Mouse (Mus musculus): ENCODE measurements at regions not wholly inside any gene's neighbourhood (a gene's known extent, or its start where the extent isn't known, plus 50 kb on each side); places are given as distances from the start of the nearest gene placed in this dataset.

- H3K36me3 ChIP-seq = no peaks in the 10 kb centered on the region
- H3K9me3 ChIP-seq = no peaks in the 10 kb centered on the region
- 54% methylated on average over 6 of the region's 6 CpGs for WGBS
- peaks cover 6% of the 10 kb centered on the region; the same call in 1 of the 2 replicates for H3K4me1 ChIP-seq (replicated peaks)
- H3K4me3 ChIP-seq = no peak overlapping the region
- H3K27ac ChIP-seq = 0 out of 2 replicates have a peak overlapping the region, but pooled peaks have one; percentile 26
- no peak for DNase-seq (ENCODE audit: low spot score)
- H3K27me3 ChIP-seq (ENCODE audit: insufficient read depth, poor library complexity, severe bottlenecking) = no peaks in the 10 kb centered on the region
Measured at GRCm38 (mm10) chr13:99814033-99814556, 86.8 kb downstream of the Cartpt start.

DNA sequence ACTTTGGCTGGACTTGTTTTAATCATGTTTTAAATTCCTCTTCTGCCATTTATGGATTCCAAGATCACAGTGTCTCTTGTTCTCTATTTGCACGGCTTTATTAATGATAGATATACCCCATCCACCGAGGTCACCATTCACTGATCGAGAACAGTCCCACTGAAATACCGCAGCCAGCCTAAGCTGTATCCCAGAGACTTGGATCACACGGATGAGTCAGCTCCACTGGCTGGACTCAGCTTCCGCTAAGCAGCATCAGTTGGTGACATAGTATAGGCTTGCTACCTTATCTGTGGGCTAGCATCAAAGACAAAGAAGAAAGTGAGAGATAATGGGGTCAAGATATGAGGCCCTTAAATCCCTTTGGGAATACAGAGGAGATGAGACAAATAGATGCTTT, 106.4 kb downstream of the Cartpt start:
- WGBS = 77% methylated on average over 6 of the region's 6 CpGs
- DNase-seq (ENCODE audit: low spot score) = no peak
- Histone ChIP-seq H3K4me3 (no peak overlapping the region), H3K27ac (no peak overlapping the region), H3K27me3 (ENCODE audit: insufficient read depth, poor library complexity, severe bottlenecking) (no peaks in the 10 kb centered on the region), H3K4me1 (replicated peaks) (peaks cover 11% of the 10 kb centered on the region), H3K9me3 (no peaks in the 10 kb centered on the region), H3K36me3 (no peaks in the 10 kb centered on the region)

DNA sequence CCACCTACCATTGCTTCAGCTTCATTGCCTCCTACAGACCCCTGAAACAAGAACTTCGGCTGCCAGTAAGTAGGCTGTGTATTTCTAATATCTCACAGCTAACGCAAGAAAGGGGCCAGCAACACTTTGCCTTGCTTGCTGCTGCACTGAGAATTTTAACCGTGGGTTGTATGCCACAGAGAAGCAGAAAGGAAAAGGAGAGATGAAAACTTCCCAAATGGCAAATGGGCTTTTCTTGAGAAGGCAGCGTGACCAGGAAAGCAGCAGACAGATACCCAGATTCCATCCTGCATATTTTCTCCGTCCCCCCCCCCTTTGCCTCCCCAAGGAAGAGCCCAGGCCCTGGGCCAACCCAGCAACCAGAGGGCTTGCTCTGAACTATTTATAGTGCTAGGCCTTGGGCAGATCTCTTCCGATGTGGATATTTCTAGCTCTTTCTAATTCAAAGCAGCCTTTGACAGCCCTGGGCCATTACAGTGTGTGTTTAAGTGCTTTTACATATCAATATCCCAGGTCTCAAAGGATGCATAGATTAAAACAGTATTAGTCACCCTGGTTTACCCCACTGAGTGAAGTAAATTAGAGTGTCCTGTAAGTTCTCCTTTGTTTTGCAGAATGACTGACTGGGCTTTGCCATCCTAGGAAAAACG, 107.0 kb downstream of the Cartpt start:
- no peaks in the 10 kb centered on the region for H3K36me3 ChIP-seq
- no peak for DNase-seq (ENCODE audit: low spot score)
- H3K4me1 ChIP-seq (replicated peaks) = peaks cover 11% of the 10 kb centered on the region
- no peaks in the 10 kb centered on the region for H3K9me3 ChIP-seq
- H3K27ac ChIP-seq = no peak overlapping the region
- 62% methylated on average over 7 of the region's 7 CpGs for WGBS
- H3K4me3 ChIP-seq = no peak overlapping the region
- no peaks in the 10 kb centered on the region for H3K27me3 ChIP-seq (ENCODE audit: insufficient read depth, poor library complexity, severe bottlenecking)

DNA sequence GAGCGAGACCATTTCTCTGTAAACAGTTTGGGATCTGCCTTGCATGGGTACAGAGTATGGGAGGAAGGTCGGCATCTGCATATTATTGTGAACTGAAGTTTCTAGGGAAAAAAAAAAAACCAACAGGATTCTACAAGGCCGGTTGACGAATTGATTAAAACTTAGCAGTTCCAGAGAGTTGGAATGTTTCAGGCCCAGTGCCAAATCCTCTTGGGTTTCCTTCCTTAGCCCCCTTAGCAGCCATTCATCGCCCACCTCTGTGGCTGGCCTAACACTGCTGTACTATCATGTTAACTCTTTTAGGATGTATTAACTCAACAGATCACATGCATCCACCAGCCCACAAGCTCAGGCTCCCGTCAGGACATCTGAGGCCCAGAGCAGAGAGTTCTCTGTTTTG, 107.9 kb downstream of the Cartpt start:
- 88% methylated on average over 6 of the region's 6 CpGs for WGBS
- peaks cover 12% of the 10 kb centered on the region for H3K4me1 ChIP-seq (replicated peaks)
- H3K9me3 ChIP-seq = no peaks in the 10 kb centered on the region
- H3K27me3 ChIP-seq (ENCODE audit: insufficient read depth, poor library complexity, severe bottlenecking) = no peaks in the 10 kb centered on the region
- no peak for DNase-seq (ENCODE audit: low spot score)
- no peak overlapping the region for H3K4me3 ChIP-seq
- H3K36me3 ChIP-seq = no peaks in the 10 kb centered on the region
- H3K27ac ChIP-seq = no peak overlapping the region

GRCm38 (mm10) chr13:99790951-99791350, 109.9 kb downstream of the Cartpt start:
- Histone ChIP-seq H3K27ac (no peak overlapping the region), H3K36me3 (no peaks in the 10 kb centered on the region), H3K9me3 (no peaks in the 10 kb centered on the region), H3K27me3 (ENCODE audit: insufficient read depth, poor library complexity, severe bottlenecking) (no peaks in the 10 kb centered on the region), H3K4me1 (replicated peaks) (peaks cover 19% of the 10 kb centered on the region), H3K4me3 (no peak overlapping the region)
- no peak for DNase-seq (ENCODE audit: low spot score)
- 87% methylated on average over 5 of the region's 5 CpGs for WGBS

DNA sequence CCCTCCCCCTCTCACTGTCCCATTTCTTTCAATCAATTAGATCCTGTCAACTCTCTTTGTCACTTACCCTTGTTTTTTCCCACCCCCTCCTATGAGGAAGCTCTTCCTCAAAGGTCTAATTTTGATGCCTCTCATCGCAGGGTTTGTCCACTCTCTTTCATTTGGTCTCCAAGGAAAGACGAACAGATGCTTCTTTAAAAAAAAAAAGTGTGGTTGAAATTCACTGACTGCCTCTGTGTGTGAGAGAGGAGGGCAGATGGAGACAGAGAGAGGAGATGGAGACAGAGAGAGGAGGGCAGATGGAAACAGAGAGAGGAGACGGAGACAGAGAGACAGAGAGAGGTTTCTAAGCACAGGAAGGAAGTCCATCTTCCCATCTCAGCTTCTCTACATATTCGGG, 113.1 kb downstream of the Cartpt start:
- H3K27ac ChIP-seq = 0 out of 2 replicates have a peak overlapping the region, but pooled peaks have one; percentile 2
- DNase-seq (ENCODE audit: low spot score) = no peak
- H3K27me3 ChIP-seq (ENCODE audit: insufficient read depth, poor library complexity, severe bottlenecking) = no peaks in the 10 kb centered on the region
- H3K4me3 ChIP-seq = no peak overlapping the region
- H3K4me1 ChIP-seq (replicated peaks) = peaks cover 13% of the 10 kb centered on the region
- no peaks in the 10 kb centered on the region for H3K36me3 ChIP-seq
- WGBS = 54% methylated on average over 4 of the region's 4 CpGs
- no peaks in the 10 kb centered on the region for H3K9me3 ChIP-seq

DNA sequence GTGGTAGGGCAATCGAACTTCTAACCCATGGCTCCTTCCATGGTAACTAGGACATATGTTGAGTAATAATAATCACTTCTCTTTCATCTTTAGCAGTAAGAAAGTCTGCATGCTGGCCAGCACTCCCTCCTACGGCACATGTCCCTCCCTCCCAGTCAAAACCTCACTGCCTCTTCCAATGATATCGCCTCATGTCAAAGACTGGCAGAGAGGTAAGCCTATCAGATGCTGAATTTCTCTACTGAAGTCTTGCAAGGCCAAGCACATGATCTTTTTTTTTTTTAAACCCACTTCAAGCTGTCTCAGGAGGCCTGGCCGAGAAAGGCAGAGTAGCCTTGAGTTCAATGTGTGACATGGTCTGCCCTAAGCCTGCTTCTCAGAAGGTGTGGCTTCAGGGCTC, 115.5 kb downstream of the Cartpt start:
- Histone ChIP-seq H3K27ac (no peak overlapping the region), H3K4me1 (replicated peaks) (peaks cover 35% of the 10 kb centered on the region), H3K27me3 (ENCODE audit: insufficient read depth, poor library complexity, severe bottlenecking) (no peaks in the 10 kb centered on the region), H3K36me3 (no peaks in the 10 kb centered on the region), H3K9me3 (no peaks in the 10 kb centered on the region), H3K4me3 (no peak overlapping the region)
- WGBS = 82% methylated on average over 4 of the region's 4 CpGs
- no peak for DNase-seq (ENCODE audit: low spot score)

DNA sequence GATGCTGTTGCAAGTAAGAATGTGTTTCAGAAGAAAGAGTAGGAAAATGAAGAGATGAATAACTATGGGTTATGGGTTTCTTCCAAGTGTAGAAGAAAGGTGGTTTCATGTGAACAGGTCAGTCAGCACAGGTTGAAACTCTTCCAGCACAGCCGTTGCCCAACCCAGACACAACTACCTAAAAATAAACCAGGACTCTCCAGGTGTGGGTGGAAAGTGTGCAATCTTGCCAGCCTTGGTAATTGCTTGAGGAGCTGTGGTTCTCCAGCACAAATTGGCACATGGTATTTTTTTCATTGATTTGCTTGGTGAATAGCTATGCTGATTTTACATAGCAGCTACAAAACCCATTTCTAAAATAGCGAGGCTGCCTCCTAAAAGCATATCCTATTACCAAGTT, 116.6 kb downstream of the Cartpt start:
- Histone ChIP-seq H3K27me3 (ENCODE audit: insufficient read depth, poor library complexity, severe bottlenecking) (no peaks in the 10 kb centered on the region), H3K9me3 (no peaks in the 10 kb centered on the region), H3K4me1 (replicated peaks) (peaks cover 39% of the 10 kb centered on the region), H3K4me3 (no peak overlapping the region), H3K36me3 (no peaks in the 10 kb centered on the region), H3K27ac (no peak overlapping the region)
- no peak for DNase-seq (ENCODE audit: low spot score)
- 87% methylated on average over 2 of the region's 2 CpGs for WGBS

- DNase-seq (ENCODE audit: low spot score) = no peak
- Histone ChIP-seq H3K9me3 (no peaks in the 10 kb centered on the region), H3K4me1 (replicated peaks) (peaks cover 39% of the 10 kb centered on the region), H3K4me3 (no peak overlapping the region), H3K36me3 (no peaks in the 10 kb centered on the region), H3K27ac (no peak overlapping the region), H3K27me3 (ENCODE audit: insufficient read depth, poor library complexity, severe bottlenecking) (no peaks in the 10 kb centered on the region)
- WGBS = 76% methylated on average over 15 of the region's 15 CpGs
Measured at GRCm38 (mm10) chr13:99782883-99783721, 117.8 kb downstream of the Cartpt start.

DNA sequence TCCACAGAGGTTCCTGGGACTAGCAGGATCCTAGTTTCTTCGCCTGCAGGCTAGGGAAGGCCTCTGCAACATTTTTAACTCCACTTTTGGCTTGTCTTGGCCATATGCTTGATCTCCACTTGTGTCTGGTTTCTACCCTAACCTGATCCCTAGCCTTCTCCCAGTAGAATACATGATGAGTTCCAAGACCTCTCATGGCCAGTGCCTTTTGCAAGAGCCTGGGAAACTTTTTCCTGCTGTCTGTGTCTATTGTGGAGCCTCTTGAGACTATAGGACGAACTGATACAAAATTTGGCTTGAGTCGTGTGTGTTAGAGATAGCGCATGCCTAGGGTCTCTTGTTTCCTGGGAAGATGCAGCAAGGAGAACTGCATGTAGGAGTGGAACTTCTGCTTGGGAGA, 119.3 kb downstream of the Cartpt start:
- H3K9me3 ChIP-seq = no peaks in the 10 kb centered on the region
- DNase-seq (ENCODE audit: low spot score) = no peak
- H3K36me3 ChIP-seq = no peaks in the 10 kb centered on the region
- no peak overlapping the region for H3K4me3 ChIP-seq
- no peaks in the 10 kb centered on the region for H3K27me3 ChIP-seq (ENCODE audit: insufficient read depth, poor library complexity, severe bottlenecking)
- WGBS = 77% methylated on average over 4 of the region's 4 CpGs
- peaks cover 31% of the 10 kb centered on the region for H3K4me1 ChIP-seq (replicated peaks)
- H3K27ac ChIP-seq = peak overlapping the region; percentile 59; the same call in 1 of the 2 replicates

- Histone ChIP-seq H3K36me3 (no peaks in the 10 kb centered on the region), H3K9me3 (no peaks in the 10 kb centered on the region), H3K4me1 (replicated peaks) (peaks cover 31% of the 10 kb centered on the region), H3K4me3 (no peak overlapping the region), H3K27ac (peak overlapping the region; percentile 73), H3K27me3 (ENCODE audit: insufficient read depth, poor library complexity, severe bottlenecking) (no peaks in the 10 kb centered on the region)
- DNase-seq (ENCODE audit: low spot score) = peak; percentile 57
- WGBS = 24% methylated on average over 16 of the region's 16 CpGs
Measured at GRCm38 (mm10) chr13:99780751-99781460, 120.0 kb downstream of the Cartpt start.

GRCm38 (mm10) chr13:99778747-99779146, 122.1 kb downstream of the Cartpt start:
- no peak for DNase-seq (ENCODE audit: low spot score)
- peaks cover 31% of the 10 kb centered on the region for H3K4me1 ChIP-seq (replicated peaks)
- H3K4me3 ChIP-seq = no peak overlapping the region
- no peak overlapping the region for H3K27ac ChIP-seq
- WGBS = 79% methylated on average over 2 of the region's 2 CpGs
- H3K27me3 ChIP-seq (ENCODE audit: insufficient read depth, poor library complexity, severe bottlenecking) = no peaks in the 10 kb centered on the region
- no peaks in the 10 kb centered on the region for H3K9me3 ChIP-seq
- H3K36me3 ChIP-seq = no peaks in the 10 kb centered on the region

- 90% methylated on average over 9 of the region's 9 CpGs for WGBS
- Histone ChIP-seq H3K4me3 (no peak overlapping the region), H3K27me3 (ENCODE audit: insufficient read depth, poor library complexity, severe bottlenecking) (no peaks in the 10 kb centered on the region), H3K27ac (no peak overlapping the region), H3K9me3 (no peaks in the 10 kb centered on the region), H3K4me1 (replicated peaks) (peaks cover 26% of the 10 kb centered on the region), H3K36me3 (no peaks in the 10 kb centered on the region)
- DNase-seq (ENCODE audit: low spot score) = no peak
Measured at GRCm38 (mm10) chr13:99777736-99778135, 123.2 kb downstream of the Cartpt start.

Measured in hindbrain, embryonic 10.5 days (tissue).